Mouse (Mus musculus) lung, adult 2 months (tissue): ENCODE results near the gene Spef2.

Experiments
- CTCF ChIP-seq: fragments of 200-500 bp; IDR thresholded peaks from 2 replicates; pipeline ENCODE4 v1.5.1; 2011; ENCODE audit warnings: mild to moderate bottlenecking, low read length, control low read depth; ENCODE audit not compliant: insufficient read depth
- POLR2A ChIP-seq: fragments of 200-500 bp; IDR thresholded peaks from 2 replicates; pipeline ENCODE4 v1.6.1; 2011; ENCODE audit warnings: low read depth, mild to moderate bottlenecking, control low read depth, low read length, borderline replicate concordance; ENCODE audit errors: extremely low read depth

DNA sequence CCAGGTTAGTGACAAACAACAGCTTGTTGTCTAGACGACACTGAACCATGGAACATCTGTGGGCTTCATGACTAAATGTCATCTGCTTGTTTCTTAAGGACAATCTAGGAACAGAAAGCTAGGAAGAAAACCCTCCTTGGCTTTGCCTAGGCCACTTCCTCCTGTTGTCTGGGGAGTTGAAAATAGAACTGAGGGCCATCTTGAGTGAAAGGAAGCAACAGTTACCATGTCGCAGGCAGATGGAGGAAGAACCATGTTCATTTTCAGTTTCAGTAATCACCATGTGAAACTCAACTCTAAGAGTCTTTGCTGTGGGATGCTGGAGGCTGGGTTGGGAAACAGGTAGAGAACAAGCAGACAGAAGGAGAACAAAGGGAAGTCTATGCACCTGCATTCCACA lies 176.8 kb downstream of the Spef2 start:
- TF ChIP-seq POLR2A: no peak
- TF ChIP-seq CTCF: no peak
